Mouse (Mus musculus): ENCODE data around the gene Papolg. TPM values are rescaled to one million over a fixed set of nuclear protein-coding genes. Genes with fewer than 3 reads are reported as not detected.
A peak's percentile ranks its signal among the peaks of the same experiment; 100 is the strongest.

Papolg gene
- total and polyA plus RNA-seq, 3 experiments: 13.3 to 23.0 (median 15.3) TPM

GRCm38 (mm10) chr11:23894141-23895059 is 653 bp downstream of the Papolg start:
- DNase-seq (ENCODE audit: extremely low read depth): peak; percentile 17
- Histone ChIP-seq H3K9ac (ENCODE audit: insufficient read depth, low read depth) (peak overlapping the region; percentile 75), H3K4me1 (ENCODE audit: control insufficient read depth in 1 of 2, insufficient read depth in 2 of 2) (peaks cover 0 to 14% of the 10 kb centered on the region in 2 experiments; a peak in 1 of 4 replicates), H3K27ac (ENCODE audit: insufficient read depth, low read depth) (peak overlapping the region; percentile 89), H3K4me2 (ENCODE audit: insufficient read depth, low read depth, poor library complexity, severe bottlenecking) (peak overlapping the region; percentile 79; the same call in 1 of the 2 replicates), H3K36me3 (replicated peaks in 1 of 2; ENCODE audit: control insufficient read depth in 1 of 2, insufficient read depth in 1 of 2, low read length in 1 of 2) (peaks cover 6 to 17% of the 10 kb centered on the region in 2 experiments), H3K79me2 (replicated peaks; ENCODE audit: control insufficient read depth, extremely low read depth, insufficient read depth, poor library complexity, severe bottlenecking) (peaks cover 20% of the 10 kb centered on the region), H3K27me3 (replicated peaks) (no peaks in the 10 kb centered on the region), H3K9me3 (replicated peaks; ENCODE audit: low read length) (no peaks in the 10 kb centered on the region), H3K4me3 (replicated peaks in 1 of 3; ENCODE audit: low read depth in 2 of 3, low read length in 2 of 3, poor library complexity in 1 of 3) (peak overlapping the region; percentile 80 to 92 (median 91))
- TF ChIP-seq ZC3H11A (IDR thresholded peaks at IDR 0.05; ENCODE audit: low read depth, low read length): no peak
- TF ChIP-seq MEF2A (IDR thresholded peaks at IDR 0.05; ENCODE audit: borderline replicate concordance, low read depth, low read length): no peak
- peak; percentile 36; the same call in 1 of the 2 replicates for TF ChIP-seq NRF1 (IDR thresholded peaks at IDR 0.05; ENCODE audit: low read depth, low read length)
- TF ChIP-seq POLR2A (IDR thresholded peaks at IDR 0.05; ENCODE audit: low read depth, low read length): no peak
- TF ChIP-seq TCF12 (IDR thresholded peaks at IDR 0.05; ENCODE audit: low read depth, low read length): no peak
- no peak for TF ChIP-seq CTCF (conservative IDR thresholded peaks at IDR 0.05 in 1 of 2, IDR thresholded peaks at IDR 0.05 in 1 of 2; ENCODE audit: low read depth in 2 of 2, low read length in 2 of 2)
- TF ChIP-seq HCFC1 (IDR thresholded peaks at IDR 0.05; ENCODE audit: low read depth, low read length): no peak
- no peak for TF ChIP-seq TBP (conservative IDR thresholded peaks at IDR 0.05; ENCODE audit: low read depth, low read length)
- TF ChIP-seq USF1 (IDR thresholded peaks at IDR 0.05; ENCODE audit: low read depth, low read length): no peak
- TF ChIP-seq EP300 (IDR thresholded peaks at IDR 0.05; ENCODE audit: low read length): no peak
- no peak for TF ChIP-seq ZMIZ1 (IDR thresholded peaks at IDR 0.05; ENCODE audit: low read depth, low read length)
- no peak for TF ChIP-seq JUN (IDR thresholded peaks at IDR 0.05; ENCODE audit: insufficient read depth, low read depth, low read length)
- no peak for TF ChIP-seq MYC (IDR thresholded peaks at IDR 0.05; ENCODE audit: low read depth, low read length)
- no peak for TF ChIP-seq MAZ (IDR thresholded peaks at IDR 0.05; ENCODE audit: low read depth, low read length)
- TF ChIP-seq ETS1 (conservative IDR thresholded peaks at IDR 0.05; ENCODE audit: low read depth, low read length): no peak
- TF ChIP-seq KAT2A (IDR thresholded peaks at IDR 0.05; ENCODE audit: insufficient replicate concordance, low read length): no peak
- TF ChIP-seq MAX (IDR thresholded peaks at IDR 0.05; ENCODE audit: low read length): peak; percentile 51
- TF ChIP-seq E2F4 (IDR thresholded peaks at IDR 0.05; ENCODE audit: insufficient replicate concordance, low read depth, low read length): no peak
- peak; percentile 80 for TF ChIP-seq CHD1 (IDR thresholded peaks at IDR 0.05; ENCODE audit: low read depth, low read length)
- TF ChIP-seq CHD2 (IDR thresholded peaks at IDR 0.05; ENCODE audit: low read length): no peak; the same call in 1 of the 2 replicates
- no peak for TF ChIP-seq JUND (conservative IDR thresholded peaks at IDR 0.05; ENCODE audit: low read depth, low read length)
- TF ChIP-seq MAFK (IDR thresholded peaks at IDR 0.05; ENCODE audit: insufficient replicate concordance, low read length): no peak
- TF ChIP-seq UBTF (IDR thresholded peaks at IDR 0.05; ENCODE audit: low read depth, low read length): 0 out of 2 replicates have a peak, but pooled peaks have one; percentile 16
- TF ChIP-seq SMC3 (IDR thresholded peaks at IDR 0.05; ENCODE audit: low read depth, low read length): no peak
- dilution Hi-C loops (cut with MboI; ENCODE audit: extremely low pct_ligation_motif_present, extremely low pct_unique_long_range_greater_than_20kb, low sequenced_read_pairs): no loop called here
- in situ Hi-C loops (cut with MboI; ENCODE audit: low pct_ligation_motif_present, low pct_unique_long_range_greater_than_20kb, low sequenced_read_pairs): no loop called here
